11 mouse cellular contexts compared by ENCODE assay signal in the genomic region with DNA sequence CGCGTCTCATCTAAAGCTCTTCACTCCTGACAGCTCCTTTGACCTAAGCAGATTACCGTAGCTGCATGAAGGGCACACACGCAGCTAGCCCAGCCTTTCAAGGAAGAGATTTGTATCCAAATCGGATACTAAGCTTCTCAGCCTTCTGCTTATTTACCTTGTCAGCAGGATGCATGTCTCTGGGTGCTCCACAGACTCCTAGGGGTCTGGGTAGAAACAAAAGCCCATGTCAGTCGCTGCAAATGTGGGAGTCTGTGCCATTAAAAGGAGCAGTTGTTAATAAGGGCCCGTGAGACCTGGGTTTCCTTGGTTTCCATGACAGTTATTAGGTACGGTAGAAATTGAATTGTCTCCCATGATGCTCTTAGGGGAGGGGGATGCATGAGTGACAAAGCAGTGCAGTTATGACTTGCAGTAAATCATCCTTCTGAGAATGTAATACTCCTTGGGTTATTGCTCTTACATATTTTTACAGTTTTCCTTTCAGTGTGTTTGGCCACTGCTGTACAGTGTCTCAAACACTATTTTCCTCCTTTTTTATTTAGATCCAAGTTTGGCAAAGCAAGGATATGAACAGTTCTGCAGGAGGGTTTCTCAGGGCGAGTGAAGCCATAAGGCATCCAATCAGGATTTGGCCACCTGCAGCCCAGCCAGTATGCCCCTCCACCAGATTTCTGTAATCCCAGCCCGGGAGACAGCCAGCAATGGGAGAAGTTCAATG.
DNase-seq lines count a peak whose midpoint lies in the region; ATAC-seq and TF ChIP-seq lines count a peak whose summit lies in the region.
"Had no signal": no experiment of that assay in that cellular context is flagged by ENCODE, and none has a peak within 500 bp of the region (broad histone marks: within the 10 kb centered on the region; RNA-seq: fewer than 3 reads in every experiment).

No protein-coding gene starts in this region.

- peaks cover 8% of the 10 kb centered on the region; the same call in 1 of the 2 replicates for H3K27me3 ChIP-seq in limb, embryonic 12.5 days
- no peaks in the 10 kb centered on the region for H3K27me3 ChIP-seq in limb, embryonic 10.5 days (ENCODE audit: low read depth, poor library complexity, severe bottlenecking)
- no peaks in the 10 kb centered on the region for H3K27me3 ChIP-seq in forebrain, embryonic 15.5 days
- H3K27me3 ChIP-seq in midbrain, embryonic 11.5 days (ENCODE audit: control insufficient read depth, insufficient read depth, low read length): no peaks in the 10 kb centered on the region; the same call in 1 of the 2 replicates
- no peaks in the 10 kb centered on the region for H3K27me3 ChIP-seq in liver, postnatal 0 days (ENCODE audit: insufficient read depth, low read length)

- TF ChIP-seq EP300 in liver, postnatal 0 days (IDR thresholded peaks at IDR 0.05; ENCODE audit: low read depth): no peak

- ATAC-seq in limb, embryonic 12.5 days (ENCODE audit: insufficient number of reproducible peaks, insufficient read depth, low FRiP score, low TSS enrichment, low read depth): no peak
- peak; percentile 83 for ATAC-seq in forebrain, embryonic 15.5 days (replicated peaks)
- peak; percentile 90 for ATAC-seq in midbrain, embryonic 11.5 days (ENCODE audit: low FRiP score)
- ATAC-seq in liver, postnatal 0 days: no peak

- 0 out of 2 replicates have a peak overlapping the region, but pooled peaks have one; percentile 8 for H3K9ac ChIP-seq in limb, embryonic 12.5 days (replicated peaks)
- H3K9ac ChIP-seq in forebrain, embryonic 15.5 days (replicated peaks): no peak overlapping the region
- H3K9ac ChIP-seq in midbrain, embryonic 11.5 days (ENCODE audit: low read length): 0 out of 2 replicates have a peak overlapping the region, but pooled peaks have one; percentile 22
- H3K9ac ChIP-seq in liver, postnatal 0 days (replicated peaks): no peak overlapping the region

- no peaks in the 10 kb centered on the region for H3K36me3 ChIP-seq in limb, embryonic 12.5 days
- no peaks in the 10 kb centered on the region for H3K36me3 ChIP-seq in limb, embryonic 10.5 days
- H3K36me3 ChIP-seq in forebrain, embryonic 15.5 days: no peaks in the 10 kb centered on the region
- H3K36me3 ChIP-seq in midbrain, embryonic 11.5 days (ENCODE audit: control insufficient read depth, insufficient read depth, low read length): no peaks in the 10 kb centered on the region
- H3K36me3 ChIP-seq in liver, postnatal 0 days (replicated peaks; ENCODE audit: insufficient read depth, low read length): no peaks in the 10 kb centered on the region

- no peaks in the 10 kb centered on the region for H3K4me1 ChIP-seq in limb, embryonic 12.5 days (replicated peaks)
- H3K4me1 ChIP-seq in limb, embryonic 10.5 days: no peaks in the 10 kb centered on the region
- H3K4me1 ChIP-seq in forebrain, embryonic 15.5 days: peaks cover 4% of the 10 kb centered on the region; the same call in 1 of the 2 replicates
- peaks cover 9% of the 10 kb centered on the region; the same call in 1 of the 2 replicates for H3K4me1 ChIP-seq in midbrain, embryonic 11.5 days (ENCODE audit: control insufficient read depth, insufficient read depth, low read length)
- H3K4me1 ChIP-seq in liver, postnatal 0 days (ENCODE audit: insufficient read depth): no peaks in the 10 kb centered on the region

- no peaks in the 10 kb centered on the region for H3K9me3 ChIP-seq in limb, embryonic 12.5 days
- H3K9me3 ChIP-seq in limb, embryonic 10.5 days (replicated peaks): no peaks in the 10 kb centered on the region
- no peaks in the 10 kb centered on the region for H3K9me3 ChIP-seq in forebrain, embryonic 15.5 days
- H3K9me3 ChIP-seq in midbrain, embryonic 11.5 days (ENCODE audit: control insufficient read depth, low read length): no peaks in the 10 kb centered on the region
- H3K9me3 ChIP-seq in liver, postnatal 0 days (ENCODE audit: low read length): no peaks in the 10 kb centered on the region

- 21% methylated on average over 10 of the region's 10 CpGs for WGBS in limb, embryonic 12.5 days
- 21% methylated on average over 10 of the region's 10 CpGs for WGBS in limb, embryonic 10.5 days
- WGBS in forebrain, embryonic 15.5 days: 3% methylated on average over 10 of the region's 10 CpGs
- under 1% methylated on average over 10 of the region's 10 CpGs for WGBS in midbrain, embryonic 11.5 days
- 15% methylated on average over 10 of the region's 10 CpGs for WGBS in liver, postnatal 0 days (ENCODE audit: insufficient replicate concordance)

- no peak for DNase-seq in limb, embryonic 10.5 days (ENCODE audit: low spot score)
- DNase-seq in midbrain, embryonic 11.5 days (ENCODE audit: low spot score, missing footprints): peak; percentile 93
- peak; percentile 62 for DNase-seq in retina, postnatal 7 days (ENCODE audit: low read depth, low spot score)
- DNase-seq in right cerebral cortex, postnatal 25 days: no peak
- DNase-seq in lung, postnatal 25 days (ENCODE audit: low spot score): no peak
- DNase-seq in liver, postnatal 0 days: no peak
- DNase-seq: kidney, postnatal 4 days; lung, adult 18-20 months; thymus, adult 18-20 months had no signal

- H3K4me2 ChIP-seq in limb, embryonic 12.5 days: no peak overlapping the region
- peak overlapping the region; percentile 22 for H3K4me2 ChIP-seq in forebrain, embryonic 15.5 days (replicated peaks)
- peak overlapping the region; percentile 39 for H3K4me2 ChIP-seq in midbrain, embryonic 11.5 days
- H3K4me2 ChIP-seq in liver, postnatal 0 days (ENCODE audit: low read depth, low read length): no peak overlapping the region

- H3K27ac ChIP-seq in limb, embryonic 12.5 days: no peak overlapping the region
- H3K27ac ChIP-seq in limb, embryonic 10.5 days: no peak overlapping the region
- no peak overlapping the region for H3K27ac ChIP-seq in forebrain, embryonic 15.5 days (replicated peaks)
- peak overlapping the region; percentile 53 for H3K27ac ChIP-seq in midbrain, embryonic 11.5 days (ENCODE audit: low read depth, low read length)
- no peak overlapping the region for H3K27ac ChIP-seq in liver, postnatal 0 days (ENCODE audit: low read depth)

- TF ChIP-seq CTCF in liver, postnatal 0 days (IDR thresholded peaks at IDR 0.05; ENCODE audit: low read depth): no peak

- H3K4me3 ChIP-seq in limb, embryonic 12.5 days (replicated peaks): no peak overlapping the region
- H3K4me3 ChIP-seq in limb, embryonic 10.5 days: no peak overlapping the region
- no peak overlapping the region for H3K4me3 ChIP-seq in forebrain, embryonic 15.5 days
- H3K4me3 ChIP-seq in midbrain, embryonic 11.5 days (ENCODE audit: low read depth, low read length): peak overlapping the region; percentile 4; the same call in 1 of the 2 replicates
- no peak overlapping the region for H3K4me3 ChIP-seq in liver, postnatal 0 days (ENCODE audit: low read depth, low read length)

Comparison
In these comparisons a context has a peak if more than half of its experiments do, and no peak if none do; other contexts are left out.
1. ATAC-seq: peak in forebrain, embryonic 15.5 days (single experiment) and midbrain, embryonic 11.5 days (single experiment); none in limb, embryonic 12.5 days (single experiment) and liver, postnatal 0 days (single experiment).
2. H3K4me2 ChIP-seq: peak in forebrain, embryonic 15.5 days (single experiment) and midbrain, embryonic 11.5 days (single experiment); none in limb, embryonic 12.5 days (single experiment) and liver, postnatal 0 days (single experiment).
3. H3K9ac ChIP-seq: peak in limb, embryonic 12.5 days (single experiment) and midbrain, embryonic 11.5 days (single experiment); none in forebrain, embryonic 15.5 days (single experiment) and liver, postnatal 0 days (single experiment).
4. DNase-seq: peak in midbrain, embryonic 11.5 days (single experiment) and retina, postnatal 7 days (single experiment); none in limb, embryonic 10.5 days (single experiment), right cerebral cortex, postnatal 25 days (single experiment), lung, postnatal 25 days (single experiment) and liver, postnatal 0 days (single experiment).